Mouse (Mus musculus) adrenal gland, adult (tissue): ENCODE measurements around the gene Plekho1.

Experiments
- DNase-seq, 2 experiments: peaks; one replicate each; pipeline ENCODE4 v3.0.0; 2022 to 2023; ENCODE audit warnings: low spot score in 1 of 2; ENCODE audit not compliant: inconsistent age in 2 of 2

The Plekho1 gene

GRCm38 (mm10) chr3:95953522-95953921, 42.3 kb downstream of the Plekho1 start:
- no peak for DNase-seq

GRCm38 (mm10) chr3:95953023-95953422, 42.8 kb downstream of the Plekho1 start:
- DNase-seq: no peak

GRCm38 (mm10) chr3:95951566-95951965, 44.2 kb downstream of the Plekho1 start:
- DNase-seq: peak in 1 of 2 experiments; percentile 50

GRCm38 (mm10) chr3:95950763-95951551, 44.8 kb downstream of the Plekho1 start:
- DNase-seq: peak; percentile 92 to 98

- no peak for DNase-seq
These were observed 47.5 kb downstream of the Plekho1 start for GRCm38 (mm10) chr3:95948325-95948724.

- peak in 1 of 2 experiments; percentile 46 for DNase-seq
These were observed 50.0 kb downstream of the Plekho1 start for GRCm38 (mm10) chr3:95945731-95946240.

GRCm38 (mm10) chr3:95944742-95945141, 51.1 kb downstream of the Plekho1 start:
- DNase-seq: no peak

GRCm38 (mm10) chr3:95943226-95943625, 52.6 kb downstream of the Plekho1 start:
- no peak for DNase-seq

- no peak for DNase-seq
These were observed 53.1 kb downstream of the Plekho1 start for GRCm38 (mm10) chr3:95942749-95943148.

- DNase-seq: peak in 1 of 2 experiments; percentile 48
These were observed 57.0 kb downstream of the Plekho1 start for GRCm38 (mm10) chr3:95938835-95939234.
